Mouse (Mus musculus) hindbrain, embryonic 15.5 days (tissue): ENCODE data around the gene Rec8. TPM values are rescaled to one million over a fixed set of nuclear protein-coding genes. Genes with fewer than 3 reads are reported as not detected.

Experiments
- ATAC-seq: fragments of 200-750 bp; cut with Nextera tagmentation; 2 replicates; pipeline ENCODE4 v1.8.0; 2017; ENCODE audit warnings: low read depth, moderate number of reproducible peaks, moderate TSS enrichment; ENCODE audit not compliant: low FRiP score
- H3K27ac ChIP-seq: fragments of 300-500 bp; sonication (generic); replicated peaks from 2 replicates; pipeline ENCODE4 v1.5.1; 2015; ENCODE audit warnings: mild to moderate bottlenecking, inconsistent platforms
- H3K27me3 ChIP-seq: fragments of 300-500 bp; sonication (generic); 2 replicates; pipeline ENCODE4 v1.6.1; 2015; ENCODE audit warnings: control low read depth, inconsistent platforms
- H3K36me3 ChIP-seq: fragments of 300-500 bp; sonication (generic); 2 replicates; pipeline ENCODE4 v1.6.1; 2015; ENCODE audit warnings: control low read depth, inconsistent platforms
- H3K4me1 ChIP-seq: fragments of 300-500 bp; sonication (generic); replicated peaks from 2 replicates; pipeline ENCODE4 v1.6.1; 2015; ENCODE audit warnings: control low read depth, inconsistent platforms
- H3K4me2 ChIP-seq: fragments of 300-500 bp; sonication (generic); 2 replicates; pipeline ENCODE4 v1.6.1; 2015; ENCODE audit warnings: moderate library complexity, mild to moderate bottlenecking, inconsistent platforms
- H3K4me3 ChIP-seq: fragments of 300-500 bp; sonication (generic); 2 replicates; pipeline ENCODE4 v1.5.1; 2015; ENCODE audit warnings: mild to moderate bottlenecking, inconsistent platforms
- H3K9ac ChIP-seq: fragments of 300-500 bp; sonication (generic); 2 replicates; pipeline ENCODE4 v1.6.1; 2015; ENCODE audit warnings: inconsistent platforms
- H3K9me3 ChIP-seq: fragments of 300-500 bp; sonication (generic); 2 replicates; pipeline ENCODE4 v1.6.1; 2016; ENCODE audit warnings: control low read depth, inconsistent platforms
- WGBS: fragments of 180-500 bp; shearing (Covaris S2); methylation state at CpG from one replicate; pipeline ENCODE4 v1.1.7; 2015; 5-methylcytosine and 5-hydroxymethylcytosine counted together
- polyA plus RNA-seq: library from polyadenylated mRNA; unstranded; fragments of >200 nt; fragmentation: Nextera tagmentation; extraction: Ambion mirVana; gene quantifications from 2 replicates; pipeline ENCODE4 v1.2.1, GENCODE M21; 2015

Gene Rec8
- polyA plus RNA-seq, 1 experiment from 2014 or later: 17.8 TPM

DNA sequence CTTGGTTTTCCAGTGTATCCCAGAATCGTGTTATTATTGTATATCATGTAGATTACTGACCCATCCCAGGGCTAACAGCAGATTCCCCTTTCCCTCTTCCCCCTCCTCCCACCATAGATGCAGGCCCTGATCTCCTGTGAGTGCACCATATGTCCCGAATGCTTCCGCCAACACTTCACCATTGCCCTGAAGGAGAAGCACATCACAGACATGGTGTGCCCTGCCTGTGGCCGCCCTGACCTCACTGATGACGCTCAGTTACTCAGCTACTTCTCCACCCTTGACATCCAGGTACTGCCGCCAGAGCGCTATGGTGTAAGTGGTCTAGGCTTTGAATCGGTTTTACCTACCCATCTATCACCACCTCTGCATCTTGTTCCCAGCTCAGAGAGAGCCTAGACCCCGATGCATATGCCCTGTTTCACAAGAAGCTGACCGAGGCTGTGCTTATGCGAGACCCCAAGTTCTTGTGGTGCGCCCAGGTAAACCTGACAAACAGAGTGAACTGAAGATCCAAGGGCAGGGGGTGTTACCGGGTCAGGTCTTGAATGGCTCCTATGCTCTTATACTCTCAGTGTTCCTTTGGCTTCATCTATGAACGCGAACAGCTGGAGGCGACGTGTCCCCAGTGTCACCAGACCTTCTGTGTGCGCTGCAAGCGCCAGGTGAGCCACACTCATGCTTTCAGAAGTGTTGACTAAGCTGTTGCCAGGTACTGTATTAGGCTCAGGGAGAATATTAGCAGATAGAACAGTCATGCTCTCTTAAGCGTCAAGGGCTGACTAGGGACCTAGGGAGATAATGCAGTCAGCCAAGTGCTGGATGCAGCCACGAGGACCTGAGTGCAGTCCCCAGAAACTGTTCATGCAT, 19.1 kb upstream of the Rec8 start:
- ATAC-seq: no peak

DNA sequence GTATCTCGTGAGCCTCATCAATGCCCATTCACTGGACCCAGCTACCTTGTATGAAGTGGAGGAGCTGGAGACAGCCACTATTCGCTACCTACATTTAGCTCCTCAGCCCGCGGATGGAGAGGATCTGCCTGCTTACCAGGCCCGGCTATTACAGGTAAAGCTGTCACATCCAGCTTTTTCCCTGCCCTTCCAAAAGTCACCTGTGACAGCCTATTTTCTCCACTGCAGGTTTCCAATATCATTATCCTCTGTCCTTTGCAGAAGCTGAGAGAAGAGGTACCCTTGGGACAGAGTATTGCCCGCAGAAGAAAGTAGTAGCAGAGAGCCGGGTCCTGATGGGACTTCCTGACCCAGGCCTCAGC, 14.6 kb upstream of the Rec8 start, which contains the start of gene Irf9:
Gene Irf9, plus strand, starts transcription at position 301 of the 362 bp plus-strand sequence.
- no peaks in the 10 kb centered on the region for H3K27me3 ChIP-seq
- H3K36me3 ChIP-seq: peaks cover 74% of the 10 kb centered on the region
- no peaks in the 10 kb centered on the region for H3K9me3 ChIP-seq
- ATAC-seq: no peak
- 91% methylated on average over 7 of the region's 7 CpGs for WGBS
- peaks cover 11% of the 10 kb centered on the region; the same call in 1 of the 2 replicates for H3K4me1 ChIP-seq
- H3K27ac ChIP-seq: peak within 1 kb of the TSS; percentile 46
- H3K4me3 ChIP-seq: peak within 1 kb of the TSS; percentile 29
- H3K4me2 ChIP-seq: peak within 1 kb of the TSS; percentile 46
- H3K9ac ChIP-seq: peak within 1 kb of the TSS; percentile 7; the same call in 1 of the 2 replicates

More for the DNA sequence above, 19.1 kb upstream of the Rec8 start:
- Histone ChIP-seq H3K4me1 (peaks cover 9% of the 10 kb centered on the region), H3K9me3 (no peaks in the 10 kb centered on the region), H3K27me3 (no peaks in the 10 kb centered on the region), H3K4me2 (no peak overlapping the region), H3K36me3 (peaks cover 83% of the 10 kb centered on the region), H3K27ac (no peak overlapping the region), H3K9ac (no peak overlapping the region), H3K4me3 (no peak overlapping the region)
- WGBS: 93% methylated on average over 21 of the region's 21 CpGs

DNA sequence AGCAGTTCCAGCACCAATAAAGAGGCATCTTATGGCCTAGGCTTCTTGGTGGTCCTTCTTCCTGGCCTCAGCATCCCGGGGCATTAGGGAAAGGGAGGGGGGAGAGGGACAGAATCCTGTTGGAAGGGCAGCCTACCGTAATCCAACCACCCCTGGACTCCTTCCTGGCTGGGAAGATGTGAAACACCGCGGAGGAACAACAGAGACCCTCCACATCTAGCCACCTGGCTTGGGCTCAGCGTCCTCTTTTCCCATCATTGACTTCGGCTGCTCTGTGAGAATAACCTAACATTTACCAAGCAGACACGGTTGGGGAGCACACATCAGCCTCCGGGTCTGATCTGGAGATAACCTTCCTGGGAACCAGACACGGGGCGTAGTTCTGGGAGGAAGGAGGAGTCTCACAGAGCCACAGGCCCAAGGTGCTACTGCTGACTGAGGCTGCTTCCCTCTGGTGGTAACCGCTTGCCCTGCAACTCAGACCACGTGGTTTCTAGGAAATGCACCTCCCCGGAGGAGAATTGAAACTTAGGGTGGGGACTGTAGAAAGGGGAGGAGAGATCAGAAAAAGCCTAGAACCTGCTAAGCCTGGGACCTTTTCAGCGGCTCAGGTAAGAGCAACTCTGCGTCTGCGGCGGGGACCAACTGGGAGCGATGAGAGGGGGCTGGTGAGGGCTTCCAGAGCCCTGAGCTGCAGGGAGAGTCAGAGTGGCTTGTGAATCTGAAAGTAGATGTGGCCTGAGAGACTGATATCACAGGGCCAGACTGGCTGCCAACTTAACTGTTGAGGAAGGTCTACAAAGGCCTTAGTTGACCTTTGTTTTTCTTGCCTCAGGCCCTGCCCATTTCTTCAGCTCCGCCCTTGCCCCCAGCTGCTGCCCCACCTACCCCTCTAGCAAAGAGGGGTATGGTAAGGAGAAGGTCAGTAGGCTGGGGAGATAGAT, 13.9 kb upstream of the Rec8 start:
- Histone ChIP-seq H3K9me3 (no peaks in the 10 kb centered on the region), H3K9ac (peak overlapping the region; percentile 7; the same call in 1 of the 2 replicates), H3K4me2 (peak overlapping the region; percentile 46), H3K27ac (peak overlapping the region; percentile 46), H3K36me3 (peaks cover 74% of the 10 kb centered on the region), H3K27me3 (no peaks in the 10 kb centered on the region), H3K4me3 (peak overlapping the region; percentile 29), H3K4me1 (peaks cover 11% of the 10 kb centered on the region; the same call in 1 of the 2 replicates)
- peak; percentile 89 for ATAC-seq
- 22% methylated on average over 19 of the region's 19 CpGs for WGBS

DNA sequence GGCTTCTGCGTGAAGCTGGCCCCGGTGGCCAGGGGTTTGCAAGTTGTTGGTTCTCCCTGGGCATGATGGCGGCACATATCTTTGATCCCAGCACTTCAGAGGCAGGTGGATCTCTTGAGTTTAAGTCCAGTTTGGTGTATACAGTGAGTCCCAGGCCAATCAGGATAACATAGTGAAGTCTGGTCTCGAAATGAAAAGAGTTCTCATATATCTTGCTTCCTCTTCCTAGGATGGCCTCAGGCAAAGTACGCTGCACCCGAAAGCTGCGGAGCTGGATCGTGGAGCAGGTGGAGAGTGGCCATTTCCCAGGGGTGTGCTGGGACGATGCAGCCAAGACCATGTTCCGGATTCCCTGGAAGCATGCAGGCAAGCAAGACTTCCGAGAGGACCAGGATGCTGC, 13.0 kb upstream of the Rec8 start:
- Histone ChIP-seq H3K4me2 (peak overlapping the region; percentile 46; the same call in 1 of the 2 replicates), H3K4me3 (no peak overlapping the region), H3K9ac (no peak overlapping the region), H3K27ac (no peak overlapping the region), H3K4me1 (peaks cover 11% of the 10 kb centered on the region; the same call in 1 of the 2 replicates), H3K36me3 (peaks cover 74% of the 10 kb centered on the region), H3K27me3 (no peaks in the 10 kb centered on the region), H3K9me3 (no peaks in the 10 kb centered on the region)
- ATAC-seq: no peak
- WGBS: 92% methylated on average over 11 of the region's 11 CpGs

DNA sequence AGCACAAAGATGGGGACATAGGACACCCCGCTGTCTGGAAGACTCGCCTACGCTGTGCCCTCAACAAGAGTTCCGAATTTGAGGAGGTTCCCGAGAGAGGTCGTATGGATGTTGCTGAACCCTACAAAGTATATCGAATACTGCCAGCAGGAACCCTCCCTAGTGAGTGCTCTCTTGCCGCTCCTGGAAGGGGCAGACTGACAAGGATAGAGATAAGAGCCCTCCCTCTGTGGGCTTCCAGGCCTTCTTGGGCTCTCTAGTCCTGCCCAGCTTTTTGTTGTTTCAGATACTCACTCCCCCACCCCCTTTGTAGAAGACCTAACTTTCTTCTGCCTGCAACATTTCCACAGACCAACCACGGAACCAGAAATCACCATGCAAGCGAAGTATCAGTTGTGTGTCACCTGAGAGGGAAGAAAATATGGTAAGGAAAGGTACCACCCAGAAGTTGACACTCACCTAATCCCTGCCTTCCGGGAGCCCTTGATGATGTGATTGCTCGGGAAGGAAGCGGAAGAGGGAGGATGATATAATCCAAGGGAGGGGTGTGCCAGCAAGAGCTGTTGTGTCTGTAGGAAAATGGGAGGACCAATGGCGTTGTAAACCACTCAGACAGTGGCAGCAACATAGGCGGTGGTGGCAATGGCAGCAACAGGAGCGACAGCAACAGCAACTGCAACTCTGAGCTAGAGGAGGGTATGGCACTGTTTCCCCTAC, 11.9 kb upstream of the Rec8 start:
- Histone ChIP-seq H3K4me3 (no peak overlapping the region), H3K9ac (no peak overlapping the region), H3K27ac (no peak overlapping the region), H3K4me1 (peaks cover 11% of the 10 kb centered on the region; the same call in 1 of the 2 replicates), H3K4me2 (no peak overlapping the region), H3K27me3 (no peaks in the 10 kb centered on the region), H3K36me3 (peaks cover 67% of the 10 kb centered on the region), H3K9me3 (no peaks in the 10 kb centered on the region)
- no peak for ATAC-seq
- 96% methylated on average over 16 of the region's 16 CpGs for WGBS

DNA sequence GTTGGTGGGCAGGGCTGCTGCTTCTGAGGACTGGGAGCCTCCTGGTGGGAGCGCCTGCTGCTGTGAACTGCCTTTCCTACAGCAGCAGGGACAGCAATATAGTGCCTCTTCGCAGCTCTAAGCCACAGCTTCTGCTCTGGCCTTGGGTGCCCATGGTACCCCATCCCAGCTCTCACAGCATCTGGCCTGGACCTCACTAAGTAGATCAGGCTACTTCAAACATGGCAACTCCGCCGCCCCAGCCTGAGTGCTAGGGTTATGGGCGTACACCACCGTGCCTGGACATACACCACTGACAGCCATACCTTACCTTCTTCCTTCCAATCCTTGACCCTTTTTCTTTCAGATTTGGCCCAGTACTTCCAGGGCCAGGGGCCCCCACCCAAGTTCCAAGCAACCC, 9.5 kb upstream of the Rec8 start:
- peaks cover 42% of the 10 kb centered on the region for H3K36me3 ChIP-seq
- no peak overlapping the region for H3K27ac ChIP-seq
- H3K9ac ChIP-seq: no peak overlapping the region
- H3K4me3 ChIP-seq: no peak overlapping the region
- H3K27me3 ChIP-seq: no peaks in the 10 kb centered on the region
- H3K4me1 ChIP-seq: peaks cover 11% of the 10 kb centered on the region; the same call in 1 of the 2 replicates
- WGBS: 96% methylated on average over 6 of the region's 6 CpGs
- no peak for ATAC-seq
- H3K9me3 ChIP-seq: no peaks in the 10 kb centered on the region
- H3K4me2 ChIP-seq: no peak overlapping the region

DNA sequence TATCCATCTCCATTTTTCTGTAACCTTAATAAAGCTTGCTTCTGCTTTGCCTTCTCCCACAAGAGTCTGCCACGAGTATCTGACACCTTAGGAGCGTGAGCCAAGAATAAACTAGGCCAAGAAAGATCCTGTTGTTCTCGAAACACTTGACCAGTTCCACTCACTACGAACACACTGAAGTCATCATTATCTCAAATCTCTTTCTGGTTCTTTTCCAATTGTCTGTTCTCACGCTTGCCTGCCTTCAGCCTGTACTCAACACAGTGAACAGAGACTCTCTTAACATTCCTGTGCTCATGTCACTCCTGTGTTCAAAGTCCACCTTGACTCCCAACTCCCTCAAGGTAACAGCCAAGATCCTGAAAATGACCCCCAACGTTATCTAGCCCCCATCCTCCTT, 4.5 kb upstream of the Rec8 start:
- no peak overlapping the region for H3K4me2 ChIP-seq
- no peaks in the 10 kb centered on the region for H3K9me3 ChIP-seq
- H3K27me3 ChIP-seq: no peaks in the 10 kb centered on the region
- WGBS: 70% methylated on average over 6 of the region's 6 CpGs
- no peak for ATAC-seq
- H3K4me1 ChIP-seq: no peaks in the 10 kb centered on the region
- H3K9ac ChIP-seq: no peak overlapping the region
- H3K36me3 ChIP-seq: peaks cover 14% of the 10 kb centered on the region
- no peak overlapping the region for H3K27ac ChIP-seq
- no peak overlapping the region for H3K4me3 ChIP-seq

DNA sequence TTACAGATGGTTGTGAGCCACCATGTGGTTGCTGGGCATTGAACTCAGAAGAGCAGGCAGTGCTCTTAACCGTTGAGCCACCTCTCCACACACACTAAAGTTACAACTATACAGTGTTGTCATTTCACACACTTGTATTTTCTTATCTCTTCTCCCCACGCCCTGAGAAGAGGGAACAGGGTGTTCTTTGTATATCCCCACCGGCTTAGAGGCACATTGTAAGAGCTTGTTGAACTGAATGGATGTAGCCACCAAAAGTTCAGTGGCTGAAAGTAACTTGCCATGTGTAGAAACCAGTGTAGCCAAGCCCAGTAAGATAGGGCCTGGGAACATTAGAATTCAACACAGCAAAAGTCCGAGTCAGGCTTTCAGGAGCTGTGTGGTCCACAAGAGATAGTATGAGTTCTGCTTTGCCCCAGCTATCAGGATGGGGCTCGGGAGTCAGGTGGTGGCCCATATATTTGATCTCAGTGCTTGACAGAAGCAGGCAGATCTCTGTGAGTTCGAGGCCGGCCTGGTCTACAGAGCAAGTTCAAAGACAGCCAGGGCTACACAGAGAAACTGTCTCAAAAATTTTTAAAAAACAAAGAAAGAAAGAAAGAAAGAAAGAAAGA, 3.2 kb upstream of the Rec8 start:
- 82% methylated on average over 7 of the region's 7 CpGs for WGBS
- H3K4me2 ChIP-seq: no peak overlapping the region

DNA sequence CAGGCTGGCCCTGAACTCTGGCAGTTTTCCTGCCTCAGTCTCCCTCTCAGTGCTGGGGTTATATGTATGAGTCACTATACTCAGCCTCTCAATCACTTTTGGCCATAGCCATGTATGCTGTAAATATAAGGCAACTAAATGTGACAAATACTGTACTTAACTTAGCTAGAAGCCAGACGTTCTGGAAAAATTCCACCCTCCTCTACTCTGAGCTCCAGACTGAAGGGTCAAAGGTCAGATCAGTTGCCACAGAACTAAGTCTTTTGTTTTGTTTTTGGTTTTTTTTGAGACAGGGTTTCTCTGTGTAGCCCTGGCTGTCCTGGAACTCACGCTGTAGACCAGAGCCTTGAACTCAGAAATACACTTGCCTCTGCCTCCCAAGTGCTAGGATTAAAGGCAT, 2.0 kb upstream of the Rec8 start:
- H3K9me3 ChIP-seq: no peaks in the 10 kb centered on the region
- no peaks in the 10 kb centered on the region for H3K27me3 ChIP-seq
- H3K36me3 ChIP-seq: no peaks in the 10 kb centered on the region
- WGBS: 43% methylated on average over 2 of the region's 2 CpGs
- no peak overlapping the region for H3K4me3 ChIP-seq
- no peak for ATAC-seq
- no peak overlapping the region for H3K27ac ChIP-seq
- no peak overlapping the region for H3K4me2 ChIP-seq
- no peaks in the 10 kb centered on the region for H3K4me1 ChIP-seq
- H3K9ac ChIP-seq: no peak overlapping the region

More for the DNA sequence above, 3.2 kb upstream of the Rec8 start:
- Histone ChIP-seq H3K9ac (no peak overlapping the region), H3K27ac (no peak overlapping the region), H3K4me3 (no peak overlapping the region), H3K4me1 (no peaks in the 10 kb centered on the region), H3K36me3 (peaks cover 3% of the 10 kb centered on the region), H3K9me3 (no peaks in the 10 kb centered on the region), H3K27me3 (no peaks in the 10 kb centered on the region)
- no peak for ATAC-seq

DNA sequence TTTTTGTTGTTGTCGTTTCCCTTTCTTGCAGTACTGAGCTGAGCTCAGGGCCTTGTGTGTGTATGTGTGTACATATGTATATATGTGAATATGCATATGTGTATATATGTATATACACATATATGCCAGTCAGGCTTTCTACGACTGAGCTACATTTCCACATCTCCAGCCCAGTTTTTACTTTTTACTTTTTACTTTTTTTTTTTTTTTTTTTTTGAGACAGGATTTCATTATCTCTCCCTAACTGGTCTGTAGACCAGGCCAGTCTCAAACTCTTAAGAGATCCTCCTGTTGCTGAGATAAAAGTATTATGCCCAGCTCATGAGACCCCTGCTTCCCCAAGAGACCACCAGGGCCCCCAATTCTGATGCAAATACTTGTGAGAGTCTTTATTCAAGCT, 993 bp upstream of the Rec8 start:
- H3K36me3 ChIP-seq: no peaks in the 10 kb centered on the region

More for the DNA sequence above, 993 bp upstream of the Rec8 start:
- no peak overlapping the region for H3K4me3 ChIP-seq
- no peak overlapping the region for H3K27ac ChIP-seq
- WGBS: 78% methylated on average over 2 of the region's 2 CpGs
- ATAC-seq: no peak
- H3K9ac ChIP-seq: no peak overlapping the region
- no peak overlapping the region for H3K4me2 ChIP-seq
- H3K27me3 ChIP-seq: no peaks in the 10 kb centered on the region
- H3K4me1 ChIP-seq: no peaks in the 10 kb centered on the region
- H3K9me3 ChIP-seq: no peaks in the 10 kb centered on the region
